Comparison of ENCODE assay signal across 9 mouse cellular contexts in genomic region chr11:97697891-97698529, GRCm38 (mm10). TPM values are rescaled to one million over a fixed set of nuclear protein-coding genes. Genes with fewer than 3 reads are reported as not detected.
DNase-seq lines count a peak whose midpoint lies in the region; ATAC-seq lines count a peak whose summit lies in the region.
"Had no signal": no experiment of that assay in that cellular context is flagged by ENCODE, and none has a peak within 500 bp of the region (broad histone marks: within the 10 kb centered on the region; RNA-seq: fewer than 3 reads in every experiment).

No protein-coding gene starts in this region.

- 3% methylated on average over 14 of the region's 14 CpGs for WGBS in heart, embryonic 10.5 days
- under 1% methylated on average over 14 of the region's 14 CpGs for WGBS in hindbrain, embryonic 14.5 days
- 0% methylated on average over 14 of the region's 14 CpGs for WGBS in midbrain, embryonic 16.5 days

- H3K9me3 ChIP-seq in heart, embryonic 10.5 days = no peaks in the 10 kb centered on the region
- no peaks in the 10 kb centered on the region for H3K9me3 ChIP-seq in hindbrain, embryonic 14.5 days (ENCODE audit: control insufficient read depth, low read length)
- no peaks in the 10 kb centered on the region for H3K9me3 ChIP-seq in midbrain, embryonic 16.5 days (replicated peaks; ENCODE audit: control insufficient read depth, low read length, poor library complexity, severe bottlenecking)

- peak overlapping the region; percentile 98 for H3K27ac ChIP-seq in heart, embryonic 10.5 days
- no peak overlapping the region for H3K27ac ChIP-seq in brown adipose tissue, adult 24 weeks (replicated peaks; ENCODE audit: low read depth, low read length)
- H3K27ac ChIP-seq in hindbrain, embryonic 14.5 days = peak overlapping the region; percentile 98
- H3K27ac ChIP-seq in midbrain, embryonic 16.5 days (ENCODE audit: low read length) = peak overlapping the region; percentile 98

- peak overlapping the region; percentile 93 for H3K9ac ChIP-seq in hindbrain, embryonic 14.5 days
- peak overlapping the region; percentile 94 for H3K9ac ChIP-seq in midbrain, embryonic 16.5 days (ENCODE audit: low read depth, low read length)

- H3K4me3 ChIP-seq in heart, embryonic 10.5 days = peak overlapping the region; percentile 81
- peak overlapping the region; percentile 72; the same call in 1 of the 2 replicates for H3K4me3 ChIP-seq in brown adipose tissue, adult 24 weeks (ENCODE audit: insufficient read depth, low read depth, low read length)
- H3K4me3 ChIP-seq in hindbrain, embryonic 14.5 days (replicated peaks; ENCODE audit: low read length) = peak overlapping the region; percentile 78
- peak overlapping the region; percentile 88 for H3K4me3 ChIP-seq in midbrain, embryonic 16.5 days (ENCODE audit: low read depth, low read length)

- no peak for ATAC-seq in hindbrain, embryonic 14.5 days (ENCODE audit: low FRiP score)
- no peak for ATAC-seq in midbrain, embryonic 16.5 days

- no peak for DNase-seq in heart, embryonic 10.5 days (ENCODE audit: low spot score)
- no peak for DNase-seq in heart, postnatal 4 days
- no peak for DNase-seq in hindbrain, embryonic 14.5 days (ENCODE audit: low spot score)
- DNase-seq in layer of hippocampus, adult 18-20 months (ENCODE audit: low spot score in 2 of 2) = no peak
- DNase-seq in MN1 (ENCODE audit: low spot score) = no peak
- DNase-seq in urinary bladder, adult 2 months (ENCODE audit: low spot score) = no peak

- peaks cover 12% of the 10 kb centered on the region for H3K36me3 ChIP-seq in heart, embryonic 10.5 days
- H3K36me3 ChIP-seq in hindbrain, embryonic 14.5 days (replicated peaks; ENCODE audit: control insufficient read depth, insufficient read depth) = 0 out of 2 replicates have a peak, but pooled peaks cover 5% of the 10 kb centered on the region
- no peaks in the 10 kb centered on the region; the same call in 1 of the 2 replicates for H3K36me3 ChIP-seq in midbrain, embryonic 16.5 days (ENCODE audit: control insufficient read depth, insufficient read depth, low read length)

- H3K4me2 ChIP-seq in hindbrain, embryonic 14.5 days (replicated peaks) = peak overlapping the region; percentile 86
- peak overlapping the region; percentile 76 for H3K4me2 ChIP-seq in midbrain, embryonic 16.5 days (ENCODE audit: low read length)

- no peaks in the 10 kb centered on the region for H3K27me3 ChIP-seq in heart, embryonic 10.5 days (ENCODE audit: insufficient read depth, poor library complexity, severe bottlenecking)
- no peaks in the 10 kb centered on the region for H3K27me3 ChIP-seq in hindbrain, embryonic 14.5 days (ENCODE audit: control insufficient read depth, insufficient read depth, low read length)
- H3K27me3 ChIP-seq in midbrain, embryonic 16.5 days (ENCODE audit: control insufficient read depth, insufficient read depth, low read depth, low read length) = no peaks in the 10 kb centered on the region
- H3K27me3 ChIP-seq: Patski had no signal

- H3K4me1 ChIP-seq in heart, embryonic 10.5 days = peaks cover 62% of the 10 kb centered on the region
- peaks cover 5% of the 10 kb centered on the region for H3K4me1 ChIP-seq in brown adipose tissue, adult 24 weeks (ENCODE audit: control insufficient read depth, insufficient read depth, insufficient read length, low read length)
- H3K4me1 ChIP-seq in hindbrain, embryonic 14.5 days (replicated peaks; ENCODE audit: control insufficient read depth, insufficient read depth, low read length) = peaks cover 55% of the 10 kb centered on the region
- peaks cover 50% of the 10 kb centered on the region for H3K4me1 ChIP-seq in midbrain, embryonic 16.5 days (ENCODE audit: control insufficient read depth, insufficient read depth, low read length)

RNA-seq across cellular contexts. Expression of gene Pcgf2, which starts 2.3 kb away (rescaled TPM):
- polyA plus RNA-seq in heart, embryonic 10.5 days (2016; fragmentation: Nextera tagmentation; extraction: Ambion mirVana) = 9.7 and 13.5 TPM in 2 replicates
- total RNA-seq in heart, postnatal 4 days (2021) = 10 to 100 TPM; 31.3 to 31.8 TPM
- 6.8 and 12.7 TPM in 2 replicates for polyA plus RNA-seq in brown adipose tissue, adult 24 weeks (2012; ENCODE audit: insufficient read depth, insufficient read length, missing spikeins)
- 22.0 and 23.4 TPM in 2 replicates for polyA plus RNA-seq in hindbrain, embryonic 14.5 days (2014; fragmentation: Nextera tagmentation; extraction: Ambion mirVana)
- 18.2 and 19.1 TPM in 2 replicates for polyA plus RNA-seq in midbrain, embryonic 16.5 days (2015; fragmentation: Nextera tagmentation; extraction: Ambion mirVana)
- 10 to 100 TPM; 21.7 to 24.6 TPM for total RNA-seq in layer of hippocampus, adult 18-20 months (2021)
- polyA plus RNA-seq in urinary bladder, adult 2 months (2012; rRNA removed) = 41.1 and 46.4 TPM in 2 replicates

RNA-seq across cellular contexts. Expression of gene Psmb3, which starts 5.2 kb away (rescaled TPM):
- polyA plus RNA-seq in heart, embryonic 10.5 days (2016; fragmentation: Nextera tagmentation; extraction: Ambion mirVana) = 517 and 557 TPM in 2 replicates
- total RNA-seq in heart, postnatal 4 days (2021) = 100 to 1,000 TPM; 186 to 196 TPM
- polyA plus RNA-seq in brown adipose tissue, adult 24 weeks (2012; ENCODE audit: insufficient read depth, insufficient read length, missing spikeins) = 364 and 464 TPM in 2 replicates
- 436 and 489 TPM in 2 replicates for polyA plus RNA-seq in hindbrain, embryonic 14.5 days (2014; fragmentation: Nextera tagmentation; extraction: Ambion mirVana)
- 387 and 401 TPM in 2 replicates for polyA plus RNA-seq in midbrain, embryonic 16.5 days (2015; fragmentation: Nextera tagmentation; extraction: Ambion mirVana)
- 100 to 1,000 TPM; 124 to 128 TPM for total RNA-seq in layer of hippocampus, adult 18-20 months (2021)
- 264 and 322 TPM in 2 replicates for polyA plus RNA-seq in urinary bladder, adult 2 months (2012; rRNA removed)

RNA-seq across cellular contexts. Expression of gene Cisd3, which starts 12.4 kb away (rescaled TPM):
- 49.8 and 52.8 TPM in 2 replicates for polyA plus RNA-seq in heart, embryonic 10.5 days (2016; fragmentation: Nextera tagmentation; extraction: Ambion mirVana)
- 10 to 100 TPM; 96.7 to 98.0 TPM for total RNA-seq in heart, postnatal 4 days (2021)
- 420 and 579 TPM in 2 replicates for polyA plus RNA-seq in brown adipose tissue, adult 24 weeks (2012; ENCODE audit: insufficient read depth, insufficient read length, missing spikeins)
- 27.7 and 34.7 TPM in 2 replicates for polyA plus RNA-seq in hindbrain, embryonic 14.5 days (2014; fragmentation: Nextera tagmentation; extraction: Ambion mirVana)
- polyA plus RNA-seq in midbrain, embryonic 16.5 days (2015; fragmentation: Nextera tagmentation; extraction: Ambion mirVana) = 24.4 and 29.8 TPM in 2 replicates
- 10 to 100 TPM; 51.3 to 52.0 TPM for total RNA-seq in layer of hippocampus, adult 18-20 months (2021)
- 55.7 and 56.2 TPM in 2 replicates for polyA plus RNA-seq in urinary bladder, adult 2 months (2012; rRNA removed)

RNA-seq across cellular contexts. Expression of gene Mllt6, which starts 34.8 kb away (rescaled TPM):
- 1.7 and 2.2 TPM in 2 replicates for polyA plus RNA-seq in heart, embryonic 10.5 days (2016; fragmentation: Nextera tagmentation; extraction: Ambion mirVana)
- total RNA-seq in heart, postnatal 4 days (2021) = 10 to 100 TPM; 50.2 to 51.1 TPM
- 10.9 and 12.9 TPM in 2 replicates for polyA plus RNA-seq in brown adipose tissue, adult 24 weeks (2012; ENCODE audit: insufficient read depth, insufficient read length, missing spikeins)
- polyA plus RNA-seq in hindbrain, embryonic 14.5 days (2014; fragmentation: Nextera tagmentation; extraction: Ambion mirVana) = 5.0 TPM in 2 replicates
- polyA plus RNA-seq in midbrain, embryonic 16.5 days (2015; fragmentation: Nextera tagmentation; extraction: Ambion mirVana) = 3.3 and 3.5 TPM in 2 replicates
- 100 to 1,000 TPM; 122 to 137 TPM for total RNA-seq in layer of hippocampus, adult 18-20 months (2021)
- polyA plus RNA-seq in urinary bladder, adult 2 months (2012; rRNA removed) = 30.2 and 37.2 TPM in 2 replicates

RNA-seq across cellular contexts. Expression of gene Pip4k2b, which starts 46.5 kb away (rescaled TPM):
- 0.96 and 1.3 TPM in 2 replicates for polyA plus RNA-seq in heart, embryonic 10.5 days (2016; fragmentation: Nextera tagmentation; extraction: Ambion mirVana)
- 10 to 100 TPM; 19.8 to 21.5 TPM for total RNA-seq in heart, postnatal 4 days (2021)
- 6.1 and 10.3 TPM in 2 replicates for polyA plus RNA-seq in brown adipose tissue, adult 24 weeks (2012; ENCODE audit: insufficient read depth, insufficient read length, missing spikeins)
- polyA plus RNA-seq in hindbrain, embryonic 14.5 days (2014; fragmentation: Nextera tagmentation; extraction: Ambion mirVana) = 5.2 and 5.9 TPM in 2 replicates
- polyA plus RNA-seq in midbrain, embryonic 16.5 days (2015; fragmentation: Nextera tagmentation; extraction: Ambion mirVana) = 5.0 and 5.1 TPM in 2 replicates
- total RNA-seq in layer of hippocampus, adult 18-20 months (2021) = 100 to 1,000 TPM; 114 to 115 TPM
- 17.2 and 19.1 TPM in 2 replicates for polyA plus RNA-seq in urinary bladder, adult 2 months (2012; rRNA removed)
